ENCODE assay signal across 9 mouse cellular contexts in genomic region chr7:102246956-102247797, GRCm38 (mm10). TPM values are rescaled to one million over a fixed set of nuclear protein-coding genes. Genes with fewer than 3 reads are reported as not detected.
A peak's percentile ranks its signal among the peaks of the same experiment; 100 is the strongest.
DNase-seq lines count a peak whose midpoint lies in the region; ATAC-seq lines count a peak whose summit lies in the region.
"Had no signal": no experiment of that assay in that cellular context is flagged by ENCODE, and none has a peak within 500 bp of the region (broad histone marks: within the 10 kb centered on the region; RNA-seq: fewer than 3 reads in every experiment).

No protein-coding gene starts in this region.

- DNase-seq in hindbrain, embryonic 11.5 days (ENCODE audit: low spot score) = no peak
- DNase-seq in brain, adult 2 months (ENCODE audit: low read depth, low spot score) = peak; percentile 42
- DNase-seq in intestine, embryonic 14.5 days (ENCODE audit: low spot score) = no peak
- no peak for DNase-seq in urinary bladder, postnatal 14 days (ENCODE audit: low spot score)
- no peak for DNase-seq in urinary bladder, postnatal 10 days (ENCODE audit: low spot score)
- DNase-seq in left cerebral cortex, adult 9 months (ENCODE audit: low spot score in 2 of 2) = no peak
- DNase-seq: gastrocnemius, postnatal 36 days had no signal

- peaks cover 4% of the 10 kb centered on the region; the same call in 1 of the 2 replicates for H3K36me3 ChIP-seq in hindbrain, embryonic 12.5 days
- H3K36me3 ChIP-seq in hindbrain, embryonic 11.5 days (ENCODE audit: control insufficient read depth, insufficient read depth, low read length) = no peaks in the 10 kb centered on the region
- H3K36me3 ChIP-seq in intestine, embryonic 14.5 days (ENCODE audit: control insufficient read depth, insufficient read depth, low read length) = no peaks in the 10 kb centered on the region
- H3K36me3 ChIP-seq in lung, embryonic 16.5 days (ENCODE audit: control insufficient read depth, insufficient read depth, low read length) = no peaks in the 10 kb centered on the region

- H3K27me3 ChIP-seq in hindbrain, embryonic 12.5 days = no peaks in the 10 kb centered on the region
- no peaks in the 10 kb centered on the region for H3K27me3 ChIP-seq in hindbrain, embryonic 11.5 days (ENCODE audit: control insufficient read depth, insufficient read depth, low read length)
- H3K27me3 ChIP-seq in intestine, embryonic 14.5 days (replicated peaks; ENCODE audit: control insufficient read depth, insufficient read depth, low read length) = no peaks in the 10 kb centered on the region
- H3K27me3 ChIP-seq in lung, embryonic 16.5 days (ENCODE audit: control insufficient read depth, insufficient read depth, low read depth, low read length) = no peaks in the 10 kb centered on the region

- 0 out of 2 replicates have a peak overlapping the region, but pooled peaks have one; percentile 23 for H3K9ac ChIP-seq in hindbrain, embryonic 12.5 days
- H3K9ac ChIP-seq in hindbrain, embryonic 11.5 days (ENCODE audit: low read depth, low read length) = no peak overlapping the region
- H3K9ac ChIP-seq in intestine, embryonic 14.5 days (ENCODE audit: low read length) = 0 out of 2 replicates have a peak overlapping the region, but pooled peaks have one; percentile 5
- H3K9ac ChIP-seq in lung, embryonic 16.5 days (ENCODE audit: low read length) = 0 out of 2 replicates have a peak overlapping the region, but pooled peaks have one; percentile 95

- ATAC-seq in hindbrain, embryonic 12.5 days (ENCODE audit: low FRiP score) = no peak
- ATAC-seq in hindbrain, embryonic 11.5 days (ENCODE audit: low FRiP score) = no peak
- ATAC-seq in intestine, embryonic 14.5 days (replicated peaks; ENCODE audit: low FRiP score, low TSS enrichment, low read depth) = no peak
- no peak for ATAC-seq in lung, embryonic 16.5 days (ENCODE audit: low read depth)

- no peak overlapping the region for H3K4me3 ChIP-seq in hindbrain, embryonic 12.5 days
- H3K4me3 ChIP-seq in hindbrain, embryonic 11.5 days (ENCODE audit: low read depth, low read length) = no peak overlapping the region
- H3K4me3 ChIP-seq in intestine, embryonic 14.5 days (ENCODE audit: low read depth, low read length) = no peak overlapping the region
- peak overlapping the region; percentile 91 for H3K4me3 ChIP-seq in lung, embryonic 16.5 days (ENCODE audit: low read length)

- 61% methylated on average over 12 of the region's 12 CpGs for WGBS in hindbrain, embryonic 12.5 days
- 64% methylated on average over 12 of the region's 12 CpGs for WGBS in hindbrain, embryonic 11.5 days
- WGBS in intestine, embryonic 14.5 days = 58% methylated on average over 12 of the region's 12 CpGs
- 59% methylated on average over 12 of the region's 12 CpGs for WGBS in lung, embryonic 16.5 days

- H3K9me3 ChIP-seq in hindbrain, embryonic 12.5 days (replicated peaks) = no peaks in the 10 kb centered on the region
- no peaks in the 10 kb centered on the region for H3K9me3 ChIP-seq in hindbrain, embryonic 11.5 days (ENCODE audit: control insufficient read depth, low read length)
- H3K9me3 ChIP-seq in intestine, embryonic 14.5 days (ENCODE audit: control insufficient read depth, low read length) = no peaks in the 10 kb centered on the region
- no peaks in the 10 kb centered on the region for H3K9me3 ChIP-seq in lung, embryonic 16.5 days (ENCODE audit: control insufficient read depth, low read length)

- H3K27ac ChIP-seq in hindbrain, embryonic 12.5 days = no peak overlapping the region
- no peak overlapping the region for H3K27ac ChIP-seq in hindbrain, embryonic 11.5 days (ENCODE audit: low read depth, low read length)
- 0 out of 2 replicates have a peak overlapping the region, but pooled peaks have one; percentile 6 for H3K27ac ChIP-seq in intestine, embryonic 14.5 days (ENCODE audit: low read depth)
- H3K27ac ChIP-seq in lung, embryonic 16.5 days (ENCODE audit: low read length) = 0 out of 2 replicates have a peak overlapping the region, but pooled peaks have one; percentile 15

- peak overlapping the region; percentile 72; the same call in 1 of the 2 replicates for H3K4me2 ChIP-seq in hindbrain, embryonic 12.5 days (replicated peaks)
- no peak overlapping the region for H3K4me2 ChIP-seq in hindbrain, embryonic 11.5 days (replicated peaks; ENCODE audit: low read depth, low read length)
- peak overlapping the region; percentile 89 for H3K4me2 ChIP-seq in intestine, embryonic 14.5 days (ENCODE audit: low read length)
- H3K4me2 ChIP-seq in lung, embryonic 16.5 days (ENCODE audit: low read depth, low read length) = peak overlapping the region; percentile 83

- H3K4me1 ChIP-seq in hindbrain, embryonic 12.5 days = peaks cover 34% of the 10 kb centered on the region
- H3K4me1 ChIP-seq in hindbrain, embryonic 11.5 days (replicated peaks; ENCODE audit: control insufficient read depth, insufficient read depth, low read length) = peaks cover 7% of the 10 kb centered on the region
- peaks cover 55% of the 10 kb centered on the region for H3K4me1 ChIP-seq in intestine, embryonic 14.5 days (replicated peaks; ENCODE audit: control insufficient read depth, insufficient read depth, low read length)
- H3K4me1 ChIP-seq in lung, embryonic 16.5 days (replicated peaks; ENCODE audit: control insufficient read depth, insufficient read depth, low read length) = peaks cover 61% of the 10 kb centered on the region

RNA-seq across cellular contexts. Expression of gene Rhog, which starts 8.7 kb away (rescaled TPM):
- 29.8 and 29.9 TPM in 2 replicates for polyA plus RNA-seq in hindbrain, embryonic 12.5 days (2016; fragmentation: Nextera tagmentation; extraction: Ambion mirVana)
- 35.3 and 35.5 TPM in 2 replicates for polyA plus RNA-seq in hindbrain, embryonic 11.5 days (2014; fragmentation: Nextera tagmentation; extraction: Ambion mirVana)
- polyA plus RNA-seq in intestine, embryonic 14.5 days (2014; fragmentation: Nextera tagmentation; extraction: Ambion mirVana) = 63.7 and 65.0 TPM in 2 replicates
- polyA plus RNA-seq in lung, embryonic 16.5 days (2015; fragmentation: Nextera tagmentation; extraction: Ambion mirVana) = 78.1 and 82.1 TPM in 2 replicates

RNA-seq across cellular contexts. Expression of gene Stim1, which starts 20.4 kb away (rescaled TPM):
- 14.8 and 17.1 TPM in 2 replicates for polyA plus RNA-seq in hindbrain, embryonic 12.5 days (2016; fragmentation: Nextera tagmentation; extraction: Ambion mirVana)
- 9.3 and 10.3 TPM in 2 replicates for polyA plus RNA-seq in hindbrain, embryonic 11.5 days (2014; fragmentation: Nextera tagmentation; extraction: Ambion mirVana)
- 22.4 and 23.6 TPM in 2 replicates for polyA plus RNA-seq in intestine, embryonic 14.5 days (2014; fragmentation: Nextera tagmentation; extraction: Ambion mirVana)
- polyA plus RNA-seq in lung, embryonic 16.5 days (2015; fragmentation: Nextera tagmentation; extraction: Ambion mirVana) = 20.6 and 21.3 TPM in 2 replicates

RNA-seq across cellular contexts. Expression of gene Pgap2, which starts 37.2 kb away (rescaled TPM):
- 57.1 and 61.0 TPM in 2 replicates for polyA plus RNA-seq in hindbrain, embryonic 12.5 days (2016; fragmentation: Nextera tagmentation; extraction: Ambion mirVana)
- polyA plus RNA-seq in hindbrain, embryonic 11.5 days (2014; fragmentation: Nextera tagmentation; extraction: Ambion mirVana) = 47.4 and 50.3 TPM in 2 replicates
- 88.9 and 92.6 TPM in 2 replicates for polyA plus RNA-seq in intestine, embryonic 14.5 days (2014; fragmentation: Nextera tagmentation; extraction: Ambion mirVana)
- polyA plus RNA-seq in lung, embryonic 16.5 days (2015; fragmentation: Nextera tagmentation; extraction: Ambion mirVana) = 95.1 and 103 TPM in 2 replicates

RNA-seq across cellular contexts. Expression of gene Nup98, which starts 37.2 kb away (rescaled TPM):
- polyA plus RNA-seq in hindbrain, embryonic 12.5 days (2016; fragmentation: Nextera tagmentation; extraction: Ambion mirVana) = 42.0 and 42.3 TPM in 2 replicates
- 40.0 and 42.1 TPM in 2 replicates for polyA plus RNA-seq in hindbrain, embryonic 11.5 days (2014; fragmentation: Nextera tagmentation; extraction: Ambion mirVana)
- 46.6 and 52.1 TPM in 2 replicates for polyA plus RNA-seq in intestine, embryonic 14.5 days (2014; fragmentation: Nextera tagmentation; extraction: Ambion mirVana)
- 32.8 and 34.4 TPM in 2 replicates for polyA plus RNA-seq in lung, embryonic 16.5 days (2015; fragmentation: Nextera tagmentation; extraction: Ambion mirVana)

Comparison
In these comparisons a context has a peak if more than half of its experiments do, and no peak if none do; other contexts are left out.
1. H3K27ac ChIP-seq: peak in intestine, embryonic 14.5 days (single experiment) and lung, embryonic 16.5 days (single experiment); none in hindbrain, embryonic 12.5 days (single experiment) and hindbrain, embryonic 11.5 days (single experiment).